Mouse (Mus musculus) urinary bladder, postnatal 14 days (tissue): ENCODE measurements around the gene Pde9a.

ENCODE experiments used
- DNase-seq: peaks from one replicate; pipeline ENCODE4 v3.0.0; 2021; ENCODE audit warnings: low spot score

The Pde9a gene

DNA sequence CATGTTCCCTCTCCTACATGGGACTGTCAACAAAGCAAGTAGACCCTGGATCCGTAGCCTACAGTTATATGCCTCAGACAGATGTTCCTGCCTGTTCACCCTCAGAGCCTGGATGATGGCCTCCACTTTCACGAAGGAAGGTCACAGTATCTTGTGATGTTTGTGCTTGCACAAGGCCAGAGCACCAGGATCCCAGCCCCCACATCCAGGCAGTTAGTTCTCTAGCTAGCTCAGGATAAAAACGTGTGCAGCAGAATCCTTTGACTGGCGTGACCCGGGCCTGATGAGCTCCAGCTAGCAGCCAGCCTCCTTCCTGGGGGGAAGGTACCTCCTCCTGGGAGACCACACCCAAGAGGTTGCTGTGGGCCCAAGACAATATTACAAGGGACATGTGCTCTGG is 82.5 kb downstream of the Pde9a start:
- DNase-seq = no peak

DNA sequence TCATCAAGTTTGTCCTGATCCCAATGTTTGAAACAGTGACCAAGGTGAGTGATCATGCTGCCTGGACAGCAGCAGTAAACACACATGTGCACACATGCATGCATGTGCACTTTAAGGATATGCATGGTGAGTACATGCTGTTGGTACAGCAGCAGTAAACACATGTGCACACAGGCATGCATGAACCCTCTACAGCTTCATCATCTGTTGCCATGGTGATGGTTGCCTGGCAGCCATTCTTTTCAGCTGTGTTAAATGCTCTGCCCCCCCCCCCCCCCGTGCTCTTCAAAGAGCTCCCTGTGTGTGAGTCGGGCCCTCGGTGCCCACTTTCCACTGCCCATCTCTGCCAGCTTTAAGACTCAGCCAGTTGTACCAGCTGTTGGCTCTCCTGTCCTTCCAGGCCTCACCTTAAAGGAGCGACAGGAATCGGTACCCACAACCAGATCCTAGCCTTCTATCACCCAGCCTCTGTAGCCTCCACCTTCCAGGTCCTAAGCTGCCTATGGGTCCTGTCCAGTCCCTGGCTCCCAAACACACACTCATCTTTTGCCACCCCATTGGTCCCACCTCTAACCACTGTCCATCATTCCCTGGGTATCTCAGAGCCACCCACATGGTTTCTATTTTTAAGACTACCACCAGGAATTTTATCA is 84.9 kb downstream of the Pde9a start:
- DNase-seq = no peak

DNA sequence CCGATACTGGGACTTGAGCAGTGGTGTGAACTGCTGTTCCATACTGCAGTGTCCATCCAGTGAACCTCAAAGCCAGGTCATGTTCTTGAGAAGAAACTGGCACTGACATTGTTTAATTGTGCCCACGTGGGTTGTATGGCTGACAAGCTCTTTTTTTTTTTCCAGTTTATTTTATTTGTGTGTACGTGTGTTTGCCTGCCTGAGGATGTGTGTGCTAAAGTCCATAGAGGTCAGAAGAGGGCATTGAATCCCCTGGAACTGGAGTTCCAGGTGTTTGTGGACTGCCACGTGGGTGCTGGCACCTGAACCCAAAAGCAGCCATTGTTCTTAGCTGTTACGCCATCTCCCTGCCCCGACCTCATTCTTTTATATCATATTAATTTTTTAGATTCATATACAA is 88.4 kb downstream of the Pde9a start:
- no peak for DNase-seq

DNA sequence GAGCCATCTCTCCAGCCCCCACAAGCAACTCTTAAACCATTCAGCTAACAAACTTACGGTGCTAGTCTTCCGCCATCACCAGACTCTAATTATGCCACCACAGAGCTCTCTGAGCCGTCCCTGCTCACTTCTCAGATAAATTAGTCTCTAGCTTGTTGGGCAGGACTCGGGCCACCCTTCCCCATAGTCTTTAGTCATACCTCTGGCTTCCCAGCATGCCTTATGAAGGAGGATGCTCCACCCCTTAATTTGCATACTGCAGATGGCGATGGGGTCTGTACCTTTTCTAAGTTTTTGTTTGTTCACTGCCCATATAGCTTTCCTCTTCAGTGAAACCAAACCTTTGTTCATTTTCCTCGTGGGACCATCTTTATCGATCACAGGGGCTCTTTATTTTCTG is 92.6 kb downstream of the Pde9a start:
- DNase-seq = no peak

DNA sequence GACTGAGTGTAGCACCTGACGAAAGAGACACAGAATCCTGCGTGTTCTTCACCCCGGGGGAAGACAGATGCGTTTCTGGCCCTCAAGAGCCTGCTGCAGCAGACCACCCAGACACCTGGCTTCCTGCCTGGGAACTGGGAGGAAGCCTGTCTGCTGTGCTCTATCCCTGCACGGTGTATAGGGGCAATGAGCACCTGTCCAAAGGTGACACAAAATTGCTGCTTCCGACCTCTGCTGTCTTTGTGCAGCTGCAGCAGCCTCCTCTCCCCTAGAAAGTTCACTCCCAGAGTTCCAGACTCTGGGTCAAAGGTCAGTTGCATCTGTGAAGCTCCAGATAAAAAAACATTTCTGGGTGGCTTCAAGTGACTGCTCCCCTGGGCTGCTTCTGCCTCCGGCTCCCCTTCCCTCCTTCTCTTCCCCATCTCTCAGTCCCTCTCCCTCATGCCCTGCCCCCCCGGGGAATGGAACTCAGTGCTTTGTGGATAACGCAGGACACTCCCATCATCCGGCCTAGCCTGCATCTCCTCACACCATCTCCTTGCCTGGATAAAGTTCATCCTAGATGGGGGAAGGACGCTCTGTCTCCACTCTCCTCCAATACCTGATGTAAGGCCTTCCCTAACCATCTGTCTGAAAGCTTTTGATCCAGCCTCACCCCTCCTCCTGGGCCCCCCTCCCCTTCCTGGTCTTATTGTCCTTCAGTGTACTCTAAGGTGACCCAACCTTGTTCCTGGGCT is 93.3 kb downstream of the Pde9a start:
- no peak for DNase-seq

DNA sequence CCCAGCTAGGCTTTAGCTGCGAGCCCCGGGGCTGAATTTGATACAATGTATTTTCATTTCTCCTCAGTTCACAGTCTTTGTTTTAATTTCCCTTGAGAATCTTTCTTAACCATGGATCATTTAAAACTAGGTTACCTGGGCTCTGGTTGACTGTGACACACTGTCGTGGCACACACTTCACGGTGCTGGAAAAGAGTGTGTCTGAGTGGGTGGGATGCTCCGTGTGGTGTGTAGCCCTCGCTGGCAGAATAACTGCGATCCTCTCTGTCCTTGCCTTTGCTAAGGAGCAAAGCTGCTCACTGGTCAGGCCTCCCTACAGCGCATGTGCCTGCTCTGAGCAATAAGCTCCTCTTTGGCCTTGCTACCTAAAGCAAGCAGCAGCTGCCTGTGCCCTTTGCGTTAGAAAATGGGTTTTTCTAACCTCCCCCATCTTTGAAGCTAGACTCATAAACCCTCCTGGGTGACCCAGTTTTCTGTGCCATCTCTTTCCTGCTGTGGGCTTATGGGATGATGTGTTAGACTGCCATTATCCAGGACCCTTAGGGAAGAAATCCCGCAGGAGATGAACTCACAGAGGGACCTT is 100.7 kb downstream of the Pde9a start:
- no peak for DNase-seq

DNA sequence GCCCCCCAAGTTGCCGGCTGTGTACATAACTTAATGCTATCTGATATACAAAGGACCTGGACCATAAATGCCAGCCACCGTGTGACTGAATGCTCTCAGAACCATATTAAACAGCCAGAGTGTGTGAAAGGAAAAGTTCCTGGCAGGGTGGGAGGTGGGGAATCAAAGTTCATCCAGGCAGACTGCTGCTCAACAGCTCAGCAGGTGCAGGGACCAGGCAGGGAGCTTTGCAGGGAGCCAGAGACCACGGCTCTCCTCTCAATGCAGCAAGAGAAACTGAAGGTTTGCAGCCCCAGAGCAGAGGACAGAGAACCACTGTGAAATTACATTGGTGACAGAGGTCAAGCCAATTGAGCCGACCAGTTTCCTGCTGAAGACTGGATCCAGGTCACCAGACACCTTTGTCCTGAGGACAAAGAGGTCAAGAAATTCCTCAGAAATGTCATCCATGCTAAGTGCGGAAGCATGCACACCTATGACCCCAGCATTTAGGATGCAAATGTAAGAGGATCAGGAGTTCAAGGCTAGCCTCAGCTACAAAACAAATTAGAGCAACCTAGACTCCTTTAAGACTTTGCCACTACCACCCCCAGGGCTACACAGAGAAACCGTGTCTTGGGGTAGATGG is 101.5 kb downstream of the Pde9a start:
- DNase-seq = no peak

DNA sequence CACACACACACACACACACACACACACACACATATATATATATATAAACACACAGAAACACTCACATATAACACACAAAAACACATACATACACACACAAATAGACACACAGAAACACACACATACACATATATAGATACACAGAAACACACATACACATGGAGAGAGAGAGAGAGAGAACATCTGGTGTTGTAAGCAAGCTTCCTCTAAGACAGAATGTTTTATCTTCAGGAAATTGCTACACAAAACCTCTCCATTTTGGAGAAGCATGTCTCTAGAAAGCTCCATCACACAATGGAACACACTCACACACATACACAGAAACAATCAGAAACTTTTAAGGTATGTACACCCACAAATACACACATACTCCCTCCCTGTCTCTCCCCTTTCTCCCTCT is 105.3 kb downstream of the Pde9a start:
- no peak for DNase-seq

DNA sequence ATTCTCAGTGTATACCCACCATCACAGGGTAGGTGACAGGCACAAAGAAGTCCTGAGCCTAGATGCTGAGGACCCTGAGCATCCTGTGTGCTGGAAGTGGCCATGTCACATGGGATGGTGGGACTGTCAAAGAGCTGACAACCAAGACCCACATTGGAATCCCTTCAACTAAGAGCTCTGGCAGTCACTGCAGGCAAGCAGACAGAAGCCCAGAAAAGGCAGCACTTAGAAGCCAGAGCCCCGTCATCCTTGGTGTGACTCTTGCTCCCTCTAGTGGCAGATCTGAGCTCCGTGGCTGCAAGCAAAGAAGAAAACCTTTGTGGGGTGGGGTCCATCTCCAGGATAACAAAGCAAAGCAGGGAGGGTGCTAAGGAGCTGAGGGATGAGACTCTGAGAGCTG is 106.4 kb downstream of the Pde9a start:
- peak; percentile 76 for DNase-seq

DNA sequence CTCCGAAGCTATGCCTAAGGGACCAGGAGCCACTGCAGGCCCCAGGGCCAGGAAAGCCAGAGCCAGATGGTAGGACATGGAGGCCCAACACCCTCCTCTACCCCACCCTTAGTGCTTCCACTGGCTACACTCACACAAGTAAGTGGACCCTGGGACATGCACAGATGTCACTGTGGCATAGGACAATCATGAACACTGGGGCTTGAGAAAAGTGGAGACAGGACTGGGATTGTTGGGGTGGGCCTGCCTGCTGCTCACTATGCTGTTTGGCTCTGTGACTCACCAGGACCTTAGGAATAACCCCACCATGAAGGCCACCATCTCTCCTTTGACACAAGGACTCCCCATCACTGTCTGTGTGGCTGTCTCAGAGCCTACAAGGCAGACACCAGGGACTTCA is 109.0 kb downstream of the Pde9a start:
- no peak for DNase-seq

DNA sequence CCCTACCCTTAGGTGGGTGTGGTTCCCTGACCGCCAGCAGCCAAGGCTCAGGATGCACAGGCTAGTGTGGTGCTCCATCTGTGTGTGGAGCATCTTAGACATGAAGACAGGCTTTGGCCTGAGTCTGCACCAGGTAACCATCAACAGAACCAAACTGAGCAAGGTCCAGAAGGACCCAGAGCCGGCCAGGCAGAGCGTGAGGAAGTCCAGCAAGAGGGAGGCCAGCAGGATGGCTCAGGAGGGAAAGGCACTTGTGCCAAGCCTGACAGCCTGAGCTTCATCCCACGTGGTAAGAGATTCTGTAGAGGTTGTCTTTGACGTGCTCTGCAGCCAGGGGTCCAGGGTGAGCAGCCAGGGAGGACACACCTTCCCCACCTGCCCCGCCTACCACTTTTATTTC is 111.7 kb downstream of the Pde9a start:
- no peak for DNase-seq

DNA sequence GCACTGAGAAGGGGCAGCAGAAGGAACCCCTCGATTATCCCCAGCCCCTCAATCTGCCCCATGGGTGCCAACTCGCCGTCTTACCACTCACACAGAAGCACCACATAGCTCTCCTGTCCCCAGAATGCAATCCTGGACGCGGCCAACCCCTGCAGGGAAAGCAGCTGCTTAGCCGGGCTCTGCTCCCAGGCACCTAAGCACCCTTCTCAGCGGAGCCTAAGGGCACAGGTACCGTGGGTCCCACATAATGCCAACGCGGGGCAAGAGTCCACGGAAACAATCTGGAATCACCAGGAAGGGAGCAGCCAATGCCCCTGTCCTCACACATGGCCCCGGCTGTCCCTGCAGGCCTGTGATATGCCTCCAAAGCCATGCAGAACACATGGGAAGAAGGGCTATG is 113.7 kb downstream of the Pde9a start:
- no peak for DNase-seq

DNA sequence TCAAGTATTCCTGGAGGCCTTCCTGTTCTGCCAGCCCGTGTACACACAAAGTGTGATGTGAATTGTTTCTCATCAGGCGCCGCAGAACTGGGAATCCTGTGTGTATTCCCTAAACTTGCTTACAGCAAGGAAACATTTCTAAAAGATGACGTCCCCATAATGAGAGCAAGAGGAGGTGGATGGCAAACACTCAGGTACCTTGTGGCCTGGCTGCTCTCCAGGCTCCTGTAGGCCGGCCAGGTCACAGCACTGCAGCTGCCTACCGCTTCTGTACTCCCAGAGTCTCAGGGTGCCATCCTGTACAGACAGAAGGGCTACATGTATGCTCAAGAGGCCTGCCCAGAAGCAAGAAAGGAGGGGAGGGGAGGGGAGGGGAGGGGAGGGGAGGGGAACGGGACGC is 114.4 kb downstream of the Pde9a start:
- no peak for DNase-seq

DNA sequence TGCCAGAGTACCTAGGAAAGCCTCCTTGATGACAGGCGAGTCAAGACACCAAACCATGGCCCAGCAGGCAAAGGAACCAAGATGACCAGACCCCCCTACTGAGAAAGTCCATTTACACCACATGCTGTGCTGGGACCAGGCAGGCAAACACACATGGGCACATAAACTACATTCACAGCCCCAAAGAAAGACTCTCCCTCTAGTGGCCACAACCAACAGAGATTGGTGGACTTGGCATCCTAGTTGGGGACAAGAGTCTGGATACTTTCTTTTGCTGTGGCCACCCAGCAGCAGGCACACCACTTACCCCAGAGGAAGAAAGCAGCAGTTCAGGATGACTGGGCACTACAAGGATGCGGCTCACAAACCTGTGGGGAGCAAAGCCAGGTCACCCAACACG is 114.9 kb downstream of the Pde9a start:
- no peak for DNase-seq

DNA sequence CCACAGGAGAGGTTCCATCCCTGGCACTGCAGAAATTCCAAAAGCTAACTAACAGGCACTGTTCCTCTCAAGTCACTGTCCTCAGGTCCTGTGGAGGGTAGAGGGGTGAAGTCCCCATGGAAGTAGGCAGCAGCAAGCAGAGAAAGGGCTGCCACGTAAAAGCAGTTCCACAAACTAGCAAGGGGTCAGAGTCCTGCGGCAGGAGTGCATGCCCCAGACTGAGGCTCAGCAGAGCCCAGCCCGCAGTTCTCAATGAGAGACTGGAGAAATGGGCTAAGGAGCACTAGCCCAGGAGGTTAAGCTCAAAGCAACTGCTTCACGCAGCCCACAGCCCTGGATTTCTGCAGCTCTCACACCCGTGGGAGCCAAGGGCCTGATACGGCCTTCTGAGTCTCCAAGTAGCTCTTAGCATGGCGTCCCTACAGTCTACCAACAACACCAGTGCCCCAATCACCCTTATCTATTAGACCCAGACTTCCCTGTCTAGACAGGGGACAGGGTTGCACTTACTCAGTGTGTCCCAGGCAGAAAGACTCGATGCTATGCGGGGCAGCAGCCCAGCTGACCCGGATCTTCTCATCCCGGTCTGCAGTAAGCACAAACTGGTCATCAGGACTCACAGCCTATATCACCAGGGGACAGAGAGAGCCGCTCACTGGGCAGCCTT is 116.4 kb downstream of the Pde9a start:
- no peak for DNase-seq

DNA sequence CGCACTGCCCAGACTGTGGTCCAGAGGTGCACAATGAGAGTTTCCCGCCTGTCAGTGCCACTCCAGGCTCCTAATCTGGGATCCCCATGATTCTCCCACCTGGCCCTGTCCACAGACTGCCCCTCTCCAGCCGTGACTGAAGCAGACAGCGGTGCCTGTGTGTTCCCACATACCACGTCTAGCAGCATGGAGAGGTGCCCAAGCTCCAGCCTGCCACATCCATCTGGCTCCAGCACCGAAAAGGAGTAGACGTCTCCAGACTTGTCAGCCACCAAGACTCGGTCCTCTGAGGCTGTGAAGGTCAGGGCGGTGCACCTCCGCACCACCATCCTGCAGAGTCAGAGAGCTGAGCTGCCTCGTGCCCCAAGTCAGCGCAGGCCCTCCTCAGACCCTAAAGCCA is 117.3 kb downstream of the Pde9a start:
- DNase-seq = no peak

DNA sequence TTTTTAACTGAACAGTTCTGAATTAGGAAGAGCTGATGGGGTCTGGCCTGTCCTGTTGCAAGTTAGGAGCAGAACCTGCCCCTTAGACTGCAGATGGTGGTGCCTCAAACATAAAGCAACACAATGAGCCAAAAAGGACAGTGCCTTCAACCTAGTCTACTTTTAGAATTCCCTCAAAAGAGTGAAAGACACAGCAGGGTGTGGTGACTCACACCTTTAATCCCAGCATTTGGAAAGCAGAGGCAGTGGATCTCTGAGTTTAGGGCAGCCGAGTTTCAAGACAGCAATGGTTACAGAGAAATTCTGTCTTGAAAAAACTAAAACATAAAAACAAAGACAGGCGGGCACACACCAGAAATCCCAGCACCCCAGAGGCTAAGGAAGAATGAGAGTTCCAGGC is 117.9 kb downstream of the Pde9a start:
- no peak for DNase-seq

DNA sequence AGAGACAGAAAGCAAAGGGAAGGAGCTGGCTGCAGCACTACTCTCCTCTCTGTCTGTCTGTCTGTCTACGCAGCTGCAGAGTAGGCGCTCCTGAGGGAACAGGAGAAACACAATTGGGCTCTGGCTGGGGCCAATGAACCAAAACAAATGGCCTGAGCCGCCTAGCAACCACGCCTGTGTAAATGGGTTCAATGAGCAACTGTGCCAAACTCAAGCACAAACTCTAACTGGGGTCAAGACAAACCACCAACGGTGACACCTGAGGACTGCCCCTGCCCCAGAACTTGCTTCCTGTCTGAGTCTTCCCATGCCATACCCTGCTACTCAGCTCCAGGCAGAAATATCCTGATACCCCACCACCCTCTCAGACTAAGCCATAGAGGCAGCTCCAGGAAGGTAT is 119.0 kb downstream of the Pde9a start:
- no peak for DNase-seq

DNA sequence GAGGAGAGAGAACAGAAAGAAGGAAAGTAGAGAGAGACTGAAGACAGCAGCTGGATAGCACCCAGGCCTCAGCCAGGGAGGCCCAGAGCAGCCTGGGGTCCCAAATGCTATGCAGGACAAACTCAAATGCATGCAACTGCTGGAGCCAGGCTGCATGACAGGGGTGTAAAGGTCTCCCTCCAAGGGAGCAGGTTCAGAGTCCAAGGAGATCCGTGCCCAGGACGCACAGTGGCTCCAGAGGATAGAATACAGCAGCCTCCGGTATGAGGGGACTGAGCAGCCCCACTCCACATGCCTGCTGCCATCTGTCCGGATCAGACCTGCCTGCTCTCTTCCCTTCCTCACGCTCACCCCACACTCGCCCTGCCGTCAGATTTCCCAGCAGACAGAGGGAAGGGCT is 120.3 kb downstream of the Pde9a start:
- no peak for DNase-seq

DNA sequence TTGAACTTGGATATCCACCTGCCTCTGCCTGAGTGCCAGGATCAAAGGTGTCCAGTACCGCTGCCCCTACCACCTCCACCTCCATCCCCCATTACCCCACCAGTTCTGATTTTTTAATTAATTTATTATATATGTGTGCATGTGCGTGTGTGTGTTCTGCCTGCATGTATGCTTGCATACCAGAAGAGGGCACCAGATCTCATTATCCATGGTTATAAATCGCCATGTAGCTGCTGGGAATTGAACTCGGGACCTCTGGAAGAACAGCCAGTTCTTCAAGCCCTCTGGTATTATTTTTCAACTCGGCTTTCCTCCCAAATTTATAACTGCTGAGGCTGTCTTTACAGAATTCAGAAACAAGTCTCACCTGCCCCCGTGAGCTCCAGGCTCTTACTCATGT is 124.9 kb downstream of the Pde9a start:
- DNase-seq = no peak

DNA sequence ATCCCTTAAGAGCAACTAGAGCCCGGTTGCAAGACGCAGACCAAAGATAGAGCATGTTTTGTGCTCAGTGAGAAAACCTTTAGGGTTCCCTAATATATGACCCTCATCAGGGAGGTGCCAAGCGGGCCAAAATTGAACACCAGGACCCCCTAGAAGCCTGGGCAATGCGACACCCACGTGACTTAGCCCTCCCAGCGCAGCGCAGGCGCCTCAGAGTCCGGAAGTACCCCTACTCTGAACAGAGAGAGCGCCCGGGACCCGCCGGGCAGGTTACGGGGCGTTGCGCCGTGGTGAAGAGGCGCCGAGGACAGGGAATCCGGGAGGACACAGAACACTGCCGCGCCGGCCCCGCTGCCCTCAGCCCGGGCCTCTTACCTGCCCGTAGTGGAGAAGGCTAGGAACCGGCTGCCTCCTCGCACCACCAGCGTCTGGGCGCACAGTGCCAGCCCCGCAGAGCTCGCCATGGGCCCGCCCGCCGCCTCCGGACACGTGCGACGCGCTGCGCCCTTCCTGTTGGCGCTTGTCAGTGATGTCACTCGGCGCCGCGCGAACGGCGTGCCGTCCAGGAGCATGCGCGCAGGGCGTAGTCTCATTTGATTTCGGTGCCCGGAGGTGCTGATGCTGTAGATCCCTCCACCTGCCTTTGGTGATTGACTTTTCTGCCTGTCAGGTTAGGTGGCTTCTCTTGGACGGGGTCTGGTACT is 125.9 kb downstream of the Pde9a start:
- DNase-seq = peak; percentile 85

DNA sequence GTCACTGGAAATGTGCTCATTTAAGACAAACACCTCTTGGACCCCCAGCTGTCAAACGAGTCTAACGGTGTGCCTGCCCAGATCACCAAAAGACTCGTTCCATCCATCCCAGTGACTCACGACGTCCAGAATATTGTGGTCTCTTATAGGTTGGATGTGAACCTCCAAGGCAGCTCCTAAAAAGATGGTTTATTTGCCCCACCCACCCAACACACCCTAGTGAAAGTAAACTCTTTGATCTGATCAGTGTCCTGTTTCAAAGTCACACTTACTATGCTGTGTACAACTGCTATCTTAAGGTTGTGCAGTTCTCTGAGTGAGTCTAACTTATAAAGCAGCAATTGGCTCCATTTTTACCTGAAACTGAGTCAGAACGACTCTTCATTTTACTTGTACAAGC is 126.6 kb downstream of the Pde9a start:
- no peak for DNase-seq
